In the genomic region with DNA sequence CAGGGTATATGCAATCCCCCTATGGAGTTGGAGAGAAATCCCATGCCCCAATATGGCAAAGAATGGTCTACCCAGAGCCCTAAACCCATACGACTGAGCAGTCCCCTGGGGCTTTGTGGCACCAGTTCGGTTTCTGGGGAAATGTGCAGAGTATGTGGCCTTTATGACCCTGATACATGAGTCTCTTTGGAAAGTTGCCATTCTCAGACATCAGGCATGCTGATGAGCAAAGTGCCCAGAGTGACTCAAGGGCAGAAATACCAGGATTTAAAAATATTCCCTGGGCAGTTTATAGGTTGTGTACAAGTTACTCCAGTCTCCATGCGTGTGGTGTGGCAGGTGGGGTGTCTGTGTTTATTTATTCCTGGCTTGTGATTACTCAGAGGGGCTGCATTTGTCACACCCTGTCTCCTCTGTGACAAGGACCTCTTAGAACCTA, we compare ENCODE assay signal across 23 mouse cellular contexts.
DNase-seq lines count a peak whose midpoint lies in the region; ATAC-seq and TF ChIP-seq lines count a peak whose summit lies in the region.
"Had no signal": no experiment of that assay in that cellular context is flagged by ENCODE, and none has a peak within 500 bp of the region (broad histone marks: within the 10 kb centered on the region; RNA-seq: fewer than 3 reads in every experiment).

No protein-coding gene starts in this region.

- H3K9ac ChIP-seq in embryonic facial prominence, embryonic 14.5 days (ENCODE audit: low read depth, low read length): no peak overlapping the region
- H3K9ac ChIP-seq in limb, embryonic 14.5 days (ENCODE audit: low read depth, low read length, severe bottlenecking): no peak overlapping the region
- H3K9ac ChIP-seq in kidney, embryonic 14.5 days (ENCODE audit: low read depth, low read length): no peak overlapping the region
- H3K9ac ChIP-seq: embryonic facial prominence, embryonic 15.5 days; heart, embryonic 13.5 days; hindbrain, embryonic 13.5 days had no signal

- peak; percentile 35 for DNase-seq in embryonic facial prominence, embryonic 14.5 days (ENCODE audit: low spot score)
- no peak for DNase-seq in embryonic facial prominence, embryonic 10.5 days (ENCODE audit: low spot score)
- peak; percentile 12 for DNase-seq in limb, embryonic 14.5 days (ENCODE audit: low spot score)
- no peak for DNase-seq in right cerebral cortex, postnatal 4 days
- DNase-seq: cerebellum, adult 11-12 months; cerebellum, adult 9-10 months; cerebellum, postnatal 36 days; gastrocnemius, adult 2 months; gastrocnemius, postnatal 25 days; heart, adult 11 months; heart, postnatal 10 days had no signal

- H3K9me3 ChIP-seq in embryonic facial prominence, embryonic 14.5 days (ENCODE audit: control insufficient read depth, low read length): no peaks in the 10 kb centered on the region
- H3K9me3 ChIP-seq in embryonic facial prominence, embryonic 10.5 days: no peaks in the 10 kb centered on the region
- no peaks in the 10 kb centered on the region for H3K9me3 ChIP-seq in limb, embryonic 14.5 days (ENCODE audit: control insufficient read depth, low read length)
- no peaks in the 10 kb centered on the region for H3K9me3 ChIP-seq in kidney, embryonic 14.5 days (ENCODE audit: control insufficient read depth, low read length)
- H3K9me3 ChIP-seq: embryonic facial prominence, embryonic 15.5 days; forebrain, embryonic 10.5 days; G1E; heart, embryonic 13.5 days; hindbrain, embryonic 13.5 days had no signal

- H3K4me1 ChIP-seq in embryonic facial prominence, embryonic 14.5 days (ENCODE audit: control insufficient read depth, insufficient read depth, low read length): no peaks in the 10 kb centered on the region
- 0 out of 2 replicates have a peak, but pooled peaks cover 5% of the 10 kb centered on the region for H3K4me1 ChIP-seq in embryonic facial prominence, embryonic 10.5 days
- H3K4me1 ChIP-seq in limb, embryonic 14.5 days (ENCODE audit: control insufficient read depth, insufficient read depth, low read length): no peaks in the 10 kb centered on the region
- no peaks in the 10 kb centered on the region for H3K4me1 ChIP-seq in kidney, embryonic 14.5 days (ENCODE audit: control insufficient read depth, insufficient read depth, low read length)
- H3K4me1 ChIP-seq: embryonic facial prominence, embryonic 15.5 days; hindbrain, embryonic 13.5 days had no signal

- no peak overlapping the region for H3K4me2 ChIP-seq in embryonic facial prominence, embryonic 14.5 days (ENCODE audit: low read depth, low read length)
- H3K4me2 ChIP-seq in limb, embryonic 14.5 days (replicated peaks; ENCODE audit: low read depth, low read length, severe bottlenecking): no peak overlapping the region
- no peak overlapping the region for H3K4me2 ChIP-seq in kidney, embryonic 14.5 days (replicated peaks; ENCODE audit: low read depth, low read length)
- H3K4me2 ChIP-seq: embryonic facial prominence, embryonic 15.5 days; heart, embryonic 13.5 days; hindbrain, embryonic 13.5 days had no signal

- 43% methylated on average over 3 of the region's 3 CpGs for WGBS in embryonic facial prominence, embryonic 14.5 days
- 58% methylated on average over 3 of the region's 3 CpGs for WGBS in embryonic facial prominence, embryonic 10.5 days
- WGBS in limb, embryonic 14.5 days: 54% methylated on average over 3 of the region's 3 CpGs
- WGBS in kidney, embryonic 14.5 days: 75% methylated on average over 3 of the region's 3 CpGs

- no peaks in the 10 kb centered on the region for H3K79me3 ChIP-seq in C2C12 (ENCODE audit: low read depth)

- no peak overlapping the region for H3K4me3 ChIP-seq in embryonic facial prominence, embryonic 14.5 days (ENCODE audit: low read depth, low read length)
- H3K4me3 ChIP-seq in embryonic facial prominence, embryonic 10.5 days: no peak overlapping the region
- H3K4me3 ChIP-seq in C2C12 (ENCODE audit: insufficient read depth, poor library complexity, severe bottlenecking): no peak overlapping the region
- no peak overlapping the region for H3K4me3 ChIP-seq in limb, embryonic 14.5 days (replicated peaks; ENCODE audit: low read length)
- no peak overlapping the region for H3K4me3 ChIP-seq in kidney, embryonic 14.5 days (ENCODE audit: low read length)
- H3K4me3 ChIP-seq: embryonic facial prominence, embryonic 15.5 days; erythroblast, embryonic 14.5 days; forebrain, embryonic 10.5 days; gastrocnemius, adult 2 months; heart, embryonic 13.5 days; hindbrain, embryonic 13.5 days had no signal

- no peaks in the 10 kb centered on the region for H3K79me2 ChIP-seq in C2C12 (ENCODE audit: control insufficient read depth, insufficient read depth)

- no peak for TF ChIP-seq POLR2A in limb, embryonic 14.5 days (IDR thresholded peaks at IDR 0.05; ENCODE audit: borderline replicate concordance, extremely low read depth, insufficient read depth, insufficient read length)

- no peak for TF ChIP-seq CTCF in C2C12 (IDR thresholded peaks at IDR 0.05; ENCODE audit: control insufficient read depth, insufficient read depth, insufficient read length)

- no peak overlapping the region for H3K27ac ChIP-seq in embryonic facial prominence, embryonic 14.5 days (replicated peaks; ENCODE audit: low read depth, low read length)
- H3K27ac ChIP-seq in embryonic facial prominence, embryonic 10.5 days (replicated peaks): no peak overlapping the region
- no peak overlapping the region for H3K27ac ChIP-seq in limb, embryonic 14.5 days (replicated peaks; ENCODE audit: low read depth, low read length)
- no peak overlapping the region for H3K27ac ChIP-seq in kidney, embryonic 14.5 days (ENCODE audit: low read depth, low read length)
- H3K27ac ChIP-seq: embryonic facial prominence, embryonic 15.5 days; forebrain, embryonic 10.5 days; gastrocnemius, adult 2 months; heart, embryonic 13.5 days; hindbrain, embryonic 13.5 days; hindbrain, postnatal 0 days had no signal

- peak; percentile 71 for ATAC-seq in embryonic facial prominence, embryonic 14.5 days (ENCODE audit: low read depth)
- ATAC-seq in limb, embryonic 14.5 days (ENCODE audit: low FRiP score, low read depth): peak; percentile 81
- ATAC-seq in kidney, embryonic 14.5 days (ENCODE audit: low FRiP score, low TSS enrichment): no peak
- ATAC-seq: activated CD4-positive, CD25-positive, alpha-beta regulatory T cell, adult 4 months; CD4-positive, CD25-positive, alpha-beta regulatory T cell, adult 4 months; forebrain, embryonic 14.5 days; hindbrain, postnatal 0 days had no signal

- H3K27me3 ChIP-seq in embryonic facial prominence, embryonic 14.5 days (replicated peaks; ENCODE audit: control insufficient read depth, insufficient read depth, low read length): no peaks in the 10 kb centered on the region
- H3K27me3 ChIP-seq in embryonic facial prominence, embryonic 10.5 days (replicated peaks; ENCODE audit: low read depth, poor library complexity, severe bottlenecking): no peaks in the 10 kb centered on the region
- no peaks in the 10 kb centered on the region for H3K27me3 ChIP-seq in C2C12 (ENCODE audit: control insufficient read depth, insufficient read depth, insufficient read length)
- no peaks in the 10 kb centered on the region for H3K27me3 ChIP-seq in limb, embryonic 14.5 days (ENCODE audit: control insufficient read depth, insufficient read depth, low read length)
- H3K27me3 ChIP-seq in kidney, embryonic 14.5 days (ENCODE audit: control insufficient read depth, insufficient read depth, low read length): no peaks in the 10 kb centered on the region
- H3K27me3 ChIP-seq: embryonic facial prominence, embryonic 15.5 days; hindbrain, embryonic 13.5 days had no signal

- H3ac ChIP-seq in C2C12 (ENCODE audit: control insufficient read depth, insufficient read length, low read depth): no peak overlapping the region

- H3K36me3 ChIP-seq in embryonic facial prominence, embryonic 14.5 days (ENCODE audit: control insufficient read depth, insufficient read depth, low read length): no peaks in the 10 kb centered on the region
- H3K36me3 ChIP-seq in embryonic facial prominence, embryonic 10.5 days (replicated peaks): no peaks in the 10 kb centered on the region
- H3K36me3 ChIP-seq in C2C12 (ENCODE audit: control insufficient read depth, insufficient read depth): no peaks in the 10 kb centered on the region
- H3K36me3 ChIP-seq in limb, embryonic 14.5 days (ENCODE audit: control insufficient read depth, insufficient read depth, low read length): no peaks in the 10 kb centered on the region
- H3K36me3 ChIP-seq in kidney, embryonic 14.5 days (ENCODE audit: control insufficient read depth, insufficient read depth, low read length): no peaks in the 10 kb centered on the region
- H3K36me3 ChIP-seq: embryonic facial prominence, embryonic 15.5 days; forebrain, embryonic 10.5 days; G1E; heart, embryonic 13.5 days; hindbrain, embryonic 13.5 days had no signal

TF ChIP-seq in C2C12, 6 proteins besides CTCF, POLR2A, EP300 and RAD21:
- TF ChIP-seq CEBPB (IDR thresholded peaks at IDR 0.05; ENCODE audit: low read depth): no peak
- TF ChIP-seq MYOG (IDR thresholded peaks at IDR 0.05; ENCODE audit: control insufficient read depth, extremely low read depth, insufficient read length): no peak
- TF ChIP-seq FOSL1 (IDR thresholded peaks at IDR 0.05; ENCODE audit: insufficient read depth, low read length, poor library complexity, severe bottlenecking): peak; percentile 9
- peak; percentile 49 for TF ChIP-seq MAX (IDR thresholded peaks at IDR 0.05)
- peak; percentile 82 for TF ChIP-seq MYOD1 (IDR thresholded peaks at IDR 0.05; ENCODE audit: control insufficient read depth, insufficient read length, low read depth)
- no peak for TF ChIP-seq USF1 (IDR thresholded peaks at IDR 0.05; ENCODE audit: low read depth)

Comparison
In these comparisons a context has a peak if more than half of its experiments do, and no peak if none do; other contexts are left out.
1. DNase-seq: peak in embryonic facial prominence, embryonic 14.5 days (single experiment) and limb, embryonic 14.5 days (single experiment); none in embryonic facial prominence, embryonic 10.5 days (single experiment) and right cerebral cortex, postnatal 4 days (single experiment).